Mouse (Mus musculus) thymus, postnatal 14 days (tissue): Measurements from ENCODE around the gene Zfp748.

Experiments
- DNase-seq: peaks from one replicate; pipeline ENCODE4 v3.0.0; 2021

Gene Zfp748

DNA sequence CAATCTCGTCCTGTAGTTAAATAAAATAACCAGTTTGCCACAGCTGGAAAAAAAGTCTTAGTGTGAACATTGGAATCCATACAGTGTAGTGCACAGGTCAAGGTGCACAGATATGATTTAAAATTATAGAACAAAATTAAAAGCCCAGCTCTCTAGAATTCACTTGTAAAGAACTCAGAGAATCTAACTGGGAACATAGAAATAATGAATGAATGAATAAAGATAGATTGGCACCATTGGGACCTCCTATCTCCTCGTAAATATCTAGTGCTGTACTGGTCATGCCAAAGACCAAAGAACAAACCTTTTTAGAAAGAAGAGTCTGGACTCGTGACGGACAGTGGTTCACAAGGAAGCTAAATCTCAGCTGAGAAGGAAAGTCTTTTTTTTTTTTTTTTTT lies at the start of gene Zfp748:
Gene Zfp748, minus strand, starts transcription at position 101 of the 400 bp plus-strand sequence.
- DNase-seq, result no peak

GRCm38 (mm10) chr13:67572591-67573189 lies 19.1 kb upstream of the Zfp748 start:
- DNase-seq, result no peak

GRCm38 (mm10) chr13:67552505-67553346 lies 904 bp downstream of the Zfp748 start:
- peak; percentile 89 for DNase-seq

- no peak for DNase-seq
These were observed 7.7 kb downstream of the Zfp748 start for GRCm38 (mm10) chr13:67545941-67546340.

DNA sequence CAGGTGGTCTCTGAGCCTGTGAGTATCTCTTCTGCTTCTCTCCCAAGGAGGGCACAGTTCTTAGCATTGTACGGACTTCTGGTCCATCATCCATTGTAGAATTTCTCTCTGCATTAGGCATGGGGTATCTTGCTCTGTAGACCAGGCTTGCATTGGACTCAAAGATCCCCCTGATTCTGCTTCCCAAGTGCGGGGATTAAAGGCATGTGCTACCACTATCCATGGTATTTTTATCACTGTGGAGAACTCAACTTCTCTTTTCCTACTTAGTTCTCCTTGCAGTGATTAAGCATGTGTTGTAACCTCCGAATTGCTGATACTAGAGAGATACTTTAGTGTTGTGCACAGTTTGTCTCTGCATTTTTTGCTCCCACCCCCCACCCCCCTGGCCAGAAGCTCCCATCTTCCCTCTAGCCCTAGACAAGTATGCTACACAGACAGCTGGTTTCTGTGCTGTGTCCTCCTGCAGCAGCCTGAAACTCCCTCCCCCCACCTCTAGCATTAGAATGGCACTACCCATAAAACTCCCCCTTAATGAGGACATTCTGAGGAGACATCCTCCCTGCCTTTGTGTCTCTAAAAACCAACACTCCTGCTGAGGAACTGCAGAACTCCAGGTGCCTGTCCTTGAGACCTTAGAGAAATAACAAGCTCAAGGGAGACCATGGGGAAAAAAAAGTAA lies 26.4 kb downstream of the Zfp748 start:
- DNase-seq, result no peak

DNA sequence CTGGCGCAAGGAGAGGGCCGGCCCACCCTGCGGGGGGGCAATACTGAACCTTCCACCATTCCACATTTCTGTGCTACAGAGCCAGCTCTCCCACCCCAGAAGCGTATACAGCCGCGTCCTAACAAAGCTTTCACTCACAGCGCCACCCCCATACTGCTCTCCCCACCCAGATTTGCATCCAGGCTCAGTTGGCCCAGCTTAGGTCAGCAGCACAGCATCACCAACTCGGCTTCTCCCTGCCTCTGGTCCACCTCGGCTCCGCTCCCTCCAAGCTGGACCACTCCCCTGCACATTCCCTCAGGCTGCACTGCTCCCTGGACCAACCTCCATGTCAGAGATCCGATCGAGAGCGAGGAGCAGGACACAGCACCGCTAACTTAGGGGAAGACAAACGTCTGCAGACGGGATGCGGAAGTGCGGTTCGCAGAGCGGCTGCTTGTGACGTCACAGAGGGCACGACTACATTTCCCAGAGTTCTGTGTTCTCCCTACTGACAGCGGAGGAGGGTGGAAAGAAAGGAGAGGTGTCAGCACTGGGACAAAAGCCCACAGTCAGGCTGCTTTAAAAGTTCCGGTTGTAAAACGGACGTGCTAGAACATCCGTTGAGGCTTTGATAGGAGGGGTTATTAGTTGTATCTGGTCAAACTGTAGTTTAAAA lies 27.7 kb downstream of the Zfp748 start, which contains the start of the genes Gm26965 and Zfp87:
Gene Gm26965, minus strand, starts transcription at position 399 of the 658 bp plus-strand sequence.
Gene Zfp87, minus strand, starts transcription at position 425 of the 658 bp plus-strand sequence.
- peak; percentile 94 for DNase-seq

- DNase-seq, result no peak
These were observed 52.7 kb downstream of the Zfp748 start for GRCm38 (mm10) chr13:67500908-67501307.

DNA sequence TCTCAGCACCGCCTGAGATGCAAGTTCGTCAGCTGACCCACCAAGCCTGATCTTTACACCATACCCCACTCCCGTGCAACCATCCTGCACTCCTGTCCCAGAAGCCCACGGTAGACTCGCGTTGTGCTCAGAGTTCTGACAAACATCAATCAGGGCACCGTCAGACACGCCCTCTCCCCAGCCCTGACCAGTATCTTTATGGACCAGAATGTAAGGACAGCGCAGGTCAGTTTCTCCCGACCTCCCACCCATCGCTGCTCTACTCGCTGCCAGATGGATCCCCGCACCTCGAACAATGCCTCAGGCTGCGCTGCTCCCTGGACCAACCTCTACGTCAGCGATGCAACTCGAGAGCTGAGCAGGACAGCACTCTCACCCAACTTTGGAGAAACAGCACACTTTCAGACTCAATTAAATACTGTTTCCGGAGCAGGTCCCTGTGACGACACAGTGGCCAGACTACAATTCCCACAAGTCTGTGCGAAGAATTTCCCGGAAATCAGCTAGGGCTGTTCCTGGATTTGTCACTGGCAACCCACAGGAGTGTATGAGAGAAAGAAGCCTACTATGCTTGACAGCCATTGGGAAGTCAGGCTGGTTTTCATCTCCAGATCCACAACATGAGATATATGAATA lies 53.4 kb downstream of the Zfp748 start, which contains the start of gene Zfp58:
Gene Zfp58, minus strand, starts transcription at position 472 of the 636 bp plus-strand sequence.
- DNase-seq, result peak; percentile 87

DNA sequence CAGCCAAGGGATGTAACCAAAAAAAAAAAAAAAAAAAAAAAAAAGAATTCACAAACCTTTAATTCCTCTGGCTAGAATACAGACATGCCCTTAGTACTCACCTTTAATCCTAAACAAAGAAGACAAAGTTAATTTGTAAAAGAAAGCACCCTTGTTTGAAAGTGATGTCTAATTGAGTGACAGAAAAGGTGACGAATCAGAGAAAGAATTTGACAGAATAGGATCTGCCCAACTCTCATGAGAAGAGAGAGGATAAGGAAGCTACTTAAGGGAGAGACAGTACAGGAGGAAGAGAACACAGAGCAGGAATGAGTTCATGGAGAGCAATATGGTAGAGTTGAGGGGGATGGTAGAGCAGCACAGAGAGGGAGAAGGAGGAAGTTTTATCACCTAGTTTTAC lies 58.0 kb downstream of the Zfp748 start:
- DNase-seq, result no peak
